11 mouse cellular contexts compared by ENCODE assay signal in the genomic region with DNA sequence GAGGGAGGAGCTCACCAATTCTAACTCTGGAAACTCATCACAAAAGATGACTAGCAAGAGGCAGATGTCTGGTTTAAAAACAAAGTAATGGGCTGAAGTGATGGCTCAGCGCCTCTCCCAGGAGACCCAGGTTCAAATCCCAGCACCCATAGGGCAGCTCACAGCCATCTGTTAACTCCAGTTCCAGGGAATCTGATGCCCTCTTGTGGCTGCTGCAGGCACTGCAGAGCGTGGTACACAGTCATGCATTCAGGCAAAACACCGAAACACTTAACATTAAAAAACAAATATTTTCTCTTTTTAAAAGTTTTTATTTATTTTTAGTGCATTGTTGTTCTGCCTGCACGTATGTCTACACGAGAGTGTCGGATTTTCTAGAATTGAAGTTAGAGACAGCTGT.
A peak's percentile ranks its signal among the peaks of the same experiment; 100 is the strongest.
DNase-seq lines count a peak whose midpoint lies in the region; TF ChIP-seq lines count a peak whose summit lies in the region.
"Had no signal": no experiment of that assay in that cellular context is flagged by ENCODE, and none has a peak within 500 bp of the region (broad histone marks: within the 10 kb centered on the region; RNA-seq: fewer than 3 reads in every experiment).

No protein-coding gene starts in this region.

- TF ChIP-seq POLR2A in cerebellum, adult 2 months (IDR thresholded peaks at IDR 0.05; ENCODE audit: borderline replicate concordance, insufficient read depth, low read length), result no peak
- TF ChIP-seq POLR2A in bone marrow, adult 2 months (IDR thresholded peaks at IDR 0.05; ENCODE audit: borderline replicate concordance, control insufficient read depth, low read depth, low read length), result no peak

- intact Hi-C loops in left cerebral cortex, postnatal 4 days (cut with DNase I), result no loop called here
- intact Hi-C loops in left cerebral cortex, postnatal 14 days (cut with DNase I), result no loop called here
- intact Hi-C loops in left cerebral cortex, postnatal 25 days (cut with DNase I), result no loop called here

- TF ChIP-seq CTCF in cerebellum, adult 2 months (IDR thresholded peaks at IDR 0.05; ENCODE audit: borderline replicate concordance, insufficient read depth, low read depth, low read length), result peak; percentile 34; the same call in 1 of the 2 replicates
- TF ChIP-seq CTCF in bone marrow, adult 2 months (IDR thresholded peaks at IDR 0.05; ENCODE audit: control insufficient read depth, insufficient read depth, low read length), result peak; percentile 62

- 83% methylated on average over 6 of the region's 6 CpGs for WGBS in cerebellum, adult 2 months
- WGBS in bone marrow, adult 2 months, result 72% methylated on average over 6 of the region's 6 CpGs

- H3K4me1 ChIP-seq in cerebellum, adult 2 months (ENCODE audit: control insufficient read depth, insufficient read depth, low read length), result no peaks in the 10 kb centered on the region
- H3K4me1 ChIP-seq in bone marrow, adult 2 months (ENCODE audit: control insufficient read depth, insufficient read depth, low read length), result no peaks in the 10 kb centered on the region
- H3K4me1 ChIP-seq: liver, embryonic 15.5 days had no signal

- no peak overlapping the region for H3K4me3 ChIP-seq in cerebellum, adult 2 months (replicated peaks; ENCODE audit: insufficient read depth, low read depth, low read length)
- H3K4me3 ChIP-seq in bone marrow, adult 2 months (replicated peaks; ENCODE audit: control insufficient read depth, low read depth, low read length), result no peak overlapping the region
- H3K4me3 ChIP-seq: liver, embryonic 15.5 days had no signal

- DNase-seq in cerebellum, adult 2 months, result no peak
- DNase-seq in cerebellum, postnatal 4 days (ENCODE audit: low spot score in 2 of 2), result no peak
- DNase-seq in left cerebral cortex, postnatal 4 days, result peak; percentile 25
- no peak for DNase-seq in left cerebral cortex, postnatal 14 days (ENCODE audit: low spot score in 2 of 2)
- peak; percentile 41 for DNase-seq in retina, embryonic 14.5 days (ENCODE audit: low spot score)
- no peak for DNase-seq in cerebellum, adult 18-20 months
- DNase-seq in left cerebral cortex, postnatal 25 days (ENCODE audit: low spot score in 2 of 2), result no peak
- DNase-seq: cerebellum, adult 9-11 months; kidney, adult 11 months had no signal

- no peak overlapping the region for H3K27ac ChIP-seq in cerebellum, adult 2 months (ENCODE audit: insufficient read depth, low read length)
- no peak overlapping the region for H3K27ac ChIP-seq in bone marrow, adult 2 months (ENCODE audit: control insufficient read depth, insufficient read depth, low read depth, low read length, poor library complexity)
- H3K27ac ChIP-seq: liver, embryonic 15.5 days had no signal

- no peaks in the 10 kb centered on the region for H3K27me3 ChIP-seq in cerebellum, adult 2 months (ENCODE audit: control insufficient read depth, insufficient read depth, low read length)
- H3K27me3 ChIP-seq: liver, embryonic 15.5 days had no signal

Comparison
In these comparisons a context has a peak if more than half of its experiments do, and no peak if none do; other contexts are left out.
1. DNase-seq: peak in left cerebral cortex, postnatal 4 days (single experiment) and retina, embryonic 14.5 days (single experiment); none in cerebellum, adult 2 months (0 of 2), cerebellum, postnatal 4 days (0 of 2), left cerebral cortex, postnatal 14 days (0 of 2), cerebellum, adult 18-20 months (0 of 2) and left cerebral cortex, postnatal 25 days (0 of 2).